Comparison of ENCODE assay signal across 28 mouse cellular contexts in the genomic region with DNA sequence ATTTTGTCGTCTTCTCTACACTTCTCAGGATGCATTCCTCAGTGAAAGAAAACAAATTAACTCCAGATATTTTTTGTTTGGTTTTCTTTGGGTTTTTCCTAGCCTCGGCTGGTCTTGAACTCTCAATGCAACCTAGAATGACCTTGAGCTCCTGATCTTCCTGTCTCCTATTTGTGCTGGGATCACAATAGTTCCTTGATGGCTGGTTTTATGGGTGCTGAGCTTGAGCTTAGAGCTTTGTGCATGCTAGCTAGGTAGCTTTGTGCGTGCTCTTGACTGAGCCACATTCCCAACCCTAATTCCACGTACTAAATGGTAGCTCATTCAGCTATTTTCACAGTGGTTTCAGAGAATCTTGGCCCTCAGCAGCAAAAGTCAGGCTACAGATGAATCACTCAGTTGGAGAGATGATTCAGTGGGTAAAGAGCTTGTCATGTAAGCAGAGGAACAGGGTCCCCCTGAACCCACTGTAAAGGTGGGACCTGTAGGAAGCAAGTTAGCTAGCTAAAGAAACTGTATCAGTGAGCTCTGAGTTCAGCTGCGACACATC. TPM values are rescaled to one million over a fixed set of nuclear protein-coding genes. Genes with fewer than 3 reads are reported as not detected.
DNase-seq lines count a peak whose midpoint lies in the region; ATAC-seq and TF ChIP-seq lines count a peak whose summit lies in the region.
"Had no signal": no experiment of that assay in that cellular context is flagged by ENCODE, and none has a peak within 500 bp of the region (broad histone marks: within the 10 kb centered on the region; RNA-seq: fewer than 3 reads in every experiment).

No protein-coding gene starts in this region.

- H3K4me1 ChIP-seq in forebrain, embryonic 16.5 days (replicated peaks; ENCODE audit: control insufficient read depth, insufficient read depth, low read length), result peaks cover 25% of the 10 kb centered on the region

- no peak for TF ChIP-seq CTCF in layer of hippocampus, adult 2 months (conservative IDR thresholded peaks at IDR 0.05)

- DNase-seq in adrenal gland, adult (ENCODE audit: inconsistent age in 2 of 2, low spot score in 1 of 2), result peak; percentile 40 to 71
- no peak for DNase-seq in adrenal gland, postnatal 14 days
- peak in 1 of 2 experiments; percentile 5 for DNase-seq in layer of hippocampus, adult 2 months (ENCODE audit: low spot score in 2 of 2)
- DNase-seq in layer of hippocampus, adult 18-20 months (ENCODE audit: low spot score in 2 of 2), result no peak
- peak; percentile 48 for DNase-seq in ES-CJ7 (ENCODE audit: low read depth, low spot score)
- peak; percentile 64 for DNase-seq in ZHBTc4 (ENCODE audit: low read depth, low spot score)
- DNase-seq in spleen, postnatal 14 days (ENCODE audit: low spot score in 2 of 2), result no peak
- DNase-seq: adrenal gland, postnatal 36 days; cerebellum, adult 11 months; cerebellum, adult 8-10 months; cerebellum, postnatal 25 days; forebrain, postnatal 0 days; gastrocnemius, postnatal 36 days; heart, adult 18-20 months; heart, postnatal 14 days; kidney, adult 11 months had no signal

- H3K9me3 ChIP-seq in forebrain, embryonic 16.5 days (ENCODE audit: control insufficient read depth, low read length), result no peaks in the 10 kb centered on the region
- H3K9me3 ChIP-seq: embryonic facial prominence, embryonic 12.5 days; forebrain, embryonic 12.5 days; G1E; heart, embryonic 15.5 days; hindbrain, embryonic 13.5 days had no signal

- no peak for ATAC-seq in forebrain, embryonic 16.5 days
- ATAC-seq: forebrain, postnatal 0 days; hindbrain, postnatal 0 days had no signal

- no peaks in the 10 kb centered on the region for H3K36me3 ChIP-seq in forebrain, embryonic 16.5 days (ENCODE audit: control insufficient read depth, insufficient read depth)
- H3K36me3 ChIP-seq: embryonic facial prominence, embryonic 12.5 days; forebrain, embryonic 12.5 days; heart, embryonic 15.5 days; hindbrain, embryonic 13.5 days had no signal

- H3K4me2 ChIP-seq in forebrain, embryonic 16.5 days (ENCODE audit: low read length), result no peak overlapping the region
- H3K4me2 ChIP-seq: embryonic facial prominence, embryonic 12.5 days; forebrain, embryonic 12.5 days; heart, embryonic 11.5 days; heart, embryonic 15.5 days; hindbrain, embryonic 13.5 days had no signal

- H3K4me3 ChIP-seq in layer of hippocampus, adult 2 months, result no peak overlapping the region
- H3K4me3 ChIP-seq in forebrain, embryonic 16.5 days (replicated peaks; ENCODE audit: low read length), result no peak overlapping the region
- H3K4me3 ChIP-seq: embryonic facial prominence, embryonic 12.5 days; forebrain, embryonic 12.5 days; heart, embryonic 15.5 days; hindbrain, embryonic 13.5 days had no signal

- H3K27ac ChIP-seq in layer of hippocampus, adult 2 months, result peak overlapping the region; percentile 11; the same call in 1 of the 2 replicates
- H3K27ac ChIP-seq in forebrain, embryonic 16.5 days (ENCODE audit: low read length), result no peak overlapping the region
- H3K27ac ChIP-seq: embryonic facial prominence, embryonic 12.5 days; forebrain, embryonic 12.5 days; heart, embryonic 15.5 days; hindbrain, embryonic 13.5 days; hindbrain, postnatal 0 days had no signal

- no peak overlapping the region for H3K9ac ChIP-seq in forebrain, embryonic 16.5 days (replicated peaks; ENCODE audit: low read depth, low read length)
- H3K9ac ChIP-seq: embryonic facial prominence, embryonic 12.5 days; forebrain, embryonic 12.5 days; forebrain, postnatal 0 days; heart, embryonic 15.5 days; hindbrain, embryonic 13.5 days had no signal

- WGBS in forebrain, embryonic 16.5 days, result 86% methylated on average over 5 of the region's 5 CpGs

- no peaks in the 10 kb centered on the region for H3K27me3 ChIP-seq in forebrain, embryonic 16.5 days (replicated peaks; ENCODE audit: control insufficient read depth, insufficient read depth, low read length)
- H3K27me3 ChIP-seq: heart, embryonic 15.5 days had no signal

RNA-seq across cellular contexts. Expression of a gene that starts 5.4 kb away (rescaled TPM):
- 23.2 and 25.1 TPM in 2 replicates for total RNA-seq in adrenal gland, postnatal 14 days (2021)
- 100 to 1,000 TPM; 126 to 148 TPM for total RNA-seq in layer of hippocampus, adult 2 months (2021)
- 100 to 1,000 TPM; 132 to 138 TPM for total RNA-seq in layer of hippocampus, adult 18-20 months (2021)
- polyA plus RNA-seq in forebrain, embryonic 16.5 days (2015; fragmentation: Nextera tagmentation; extraction: Ambion mirVana), result 7.8 and 8.1 TPM in 2 replicates

RNA-seq across cellular contexts. Expression of a gene that starts 20.4 kb away (rescaled TPM):
- 8.3 and 9.8 TPM in 2 replicates for total RNA-seq in adrenal gland, postnatal 14 days (2021)
- total RNA-seq in layer of hippocampus, adult 2 months (2021), result 10 to 100 TPM; 42.5 to 54.0 TPM
- total RNA-seq in layer of hippocampus, adult 18-20 months (2021), result 10 to 100 TPM; 29.2 to 41.2 TPM
- polyA plus RNA-seq in forebrain, embryonic 16.5 days (2015; fragmentation: Nextera tagmentation; extraction: Ambion mirVana), result not detected in 2 replicates
- total RNA-seq: G1E; hematopoietic stem cell, adult 5-6 weeks had no signal
- polyA plus RNA-seq: brain, embryonic 14.5 days; cortical plate, adult 2 months; embryonic facial prominence, embryonic 12.5 days; forebrain, embryonic 12.5 days; forebrain, postnatal 0 days; G1E; heart, embryonic 11.5 days; heart, embryonic 15.5 days; hindbrain, embryonic 13.5 days; hindbrain, postnatal 0 days; intestine, embryonic 14.5 days had no signal

Comparison
In these comparisons a context has a peak if more than half of its experiments do, and no peak if none do; other contexts are left out.
1. DNase-seq: peak in adrenal gland, adult (2 of 2), ES-CJ7 (single experiment) and ZHBTc4 (single experiment); none in adrenal gland, postnatal 14 days (single experiment), layer of hippocampus, adult 18-20 months (0 of 2) and spleen, postnatal 14 days (0 of 2).